Mouse (Mus musculus) CD4-positive, CD25-positive, alpha-beta regulatory T cell, adult 2 months (primary cell): ENCODE measurements at regions not wholly inside any gene's neighbourhood (a gene's known extent, or its start where the extent isn't known, plus 50 kb on each side); places are given as distances from the start of the nearest gene placed in this dataset.
A peak's percentile ranks its signal among the peaks of the same experiment; 100 is the strongest.

Source experiments
- DNase-seq: peaks from one replicate; pipeline ENCODE4 v3.0.0-alpha.2; 2012; ENCODE audit warnings: low read depth, low spot score

DNA sequence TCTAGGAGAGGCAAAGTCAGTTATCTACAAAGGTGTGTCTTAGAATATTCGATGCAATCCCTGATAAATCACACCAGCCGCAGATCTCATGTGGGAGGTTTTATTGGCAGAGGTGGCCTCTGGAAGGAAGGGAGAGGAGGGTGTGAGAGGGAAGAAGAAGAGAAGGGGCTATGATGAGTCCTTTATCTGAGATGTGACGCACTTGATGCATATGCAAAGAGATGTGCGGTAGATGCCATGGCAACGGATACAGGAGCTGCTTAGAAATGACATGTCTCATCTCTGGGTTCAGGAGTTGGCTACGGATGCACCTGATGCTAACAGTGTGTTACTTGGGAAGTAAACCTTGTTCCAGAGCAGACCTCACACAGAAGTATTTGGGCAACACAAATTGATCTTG lies 718.6 kb upstream of the Gm21961 start:
- no peak for DNase-seq

DNA sequence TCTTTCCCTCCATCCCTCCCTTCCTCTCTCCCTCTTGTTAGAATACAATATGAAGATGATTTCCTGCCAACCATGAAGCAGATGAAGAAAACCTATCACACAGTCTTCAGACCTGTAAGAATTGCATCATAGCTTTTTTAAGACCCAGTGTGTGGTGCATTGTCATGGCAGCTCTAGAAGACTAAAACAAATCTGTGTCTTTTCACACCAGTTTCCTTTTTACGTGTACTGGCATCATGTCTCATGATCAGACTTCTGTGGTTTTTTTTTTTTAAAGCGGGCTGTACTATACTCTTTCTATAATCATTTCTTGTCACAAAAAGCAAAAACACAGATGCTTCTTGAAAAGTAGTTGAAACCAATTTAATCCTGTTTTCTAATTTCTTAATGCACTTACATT lies 716.6 kb upstream of the Gm21961 start:
- DNase-seq, result peak; percentile 78

DNA sequence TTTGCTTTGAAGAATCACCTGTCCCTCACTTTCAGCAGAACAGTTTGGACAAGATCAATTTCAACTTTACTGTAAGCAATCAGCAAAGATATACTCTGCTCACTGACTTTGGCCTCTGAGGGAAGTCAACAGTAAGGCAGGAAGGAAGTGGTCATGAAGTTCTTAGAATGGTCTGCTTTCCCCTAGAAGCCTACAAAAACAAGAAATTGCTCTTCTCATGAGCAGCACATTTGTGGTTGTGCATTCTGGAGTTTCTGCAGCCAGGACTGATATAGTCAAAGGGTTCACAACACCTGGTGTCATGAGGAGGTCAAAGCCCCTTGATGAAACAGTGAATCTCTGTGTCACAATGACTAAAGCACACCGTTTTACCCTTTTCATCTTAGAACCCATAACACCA lies 712.4 kb upstream of the Gm21961 start:
- DNase-seq, result peak; percentile 75

DNA sequence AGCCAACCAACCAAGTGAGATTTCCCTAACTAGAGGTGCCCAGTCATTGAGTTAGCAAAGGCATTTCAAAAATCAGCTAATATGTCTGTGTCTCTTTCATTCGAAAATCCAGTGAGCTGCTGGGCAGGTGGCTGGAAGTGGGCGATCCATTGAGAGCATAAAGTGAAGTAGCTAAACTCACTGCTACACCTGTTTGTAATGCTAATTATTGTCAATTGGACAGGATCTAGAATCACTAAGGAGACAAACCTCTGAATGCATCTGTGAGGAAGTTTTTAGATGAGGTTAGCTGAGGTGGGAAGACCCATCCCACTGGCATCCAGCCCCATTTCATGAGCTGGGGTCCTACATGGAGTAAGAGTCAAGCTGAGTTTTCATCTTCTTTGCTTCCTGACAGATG lies 711.6 kb upstream of the Gm21961 start:
- DNase-seq, result no peak

DNA sequence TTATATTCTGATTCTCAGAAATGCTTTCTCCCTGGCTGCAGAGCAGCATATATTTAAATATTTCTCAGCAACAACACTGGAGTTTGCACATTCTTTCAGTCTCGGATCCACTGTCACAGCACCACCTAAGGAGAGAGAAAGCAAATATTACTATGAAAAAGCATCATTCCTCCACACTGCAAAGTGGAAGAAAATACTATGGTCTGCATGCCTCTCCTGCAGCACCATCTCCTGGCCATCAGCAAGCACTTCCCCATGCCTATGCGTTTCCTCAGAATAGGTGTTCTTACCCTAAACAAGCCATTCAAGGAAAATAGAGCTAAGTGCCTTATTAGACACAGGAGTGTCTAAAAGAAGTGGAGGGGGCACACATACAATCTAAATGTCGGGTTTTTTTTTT lies 688.9 kb upstream of the Gm21961 start:
- peak; percentile 70 for DNase-seq

DNA sequence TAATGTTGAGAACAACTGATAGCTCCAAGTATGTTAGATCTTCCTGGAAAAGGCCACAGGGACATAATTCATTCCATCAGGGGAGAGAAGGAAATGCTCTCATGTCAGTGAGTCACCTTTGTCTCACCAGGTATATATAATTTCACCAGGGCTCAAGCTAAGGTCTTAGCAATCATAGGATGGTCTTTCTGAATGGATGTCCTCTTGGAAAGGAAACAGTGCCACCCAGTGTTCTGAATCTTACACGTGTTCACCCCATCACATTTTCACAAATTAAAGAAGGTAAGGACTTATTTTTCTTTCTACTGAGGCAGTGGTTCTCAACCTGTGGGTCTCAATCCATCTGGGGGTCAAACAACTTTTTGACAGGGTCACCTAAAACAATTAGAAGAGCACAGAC lies 686.8 kb upstream of the Gm21961 start:
- peak; percentile 42 for DNase-seq

DNA sequence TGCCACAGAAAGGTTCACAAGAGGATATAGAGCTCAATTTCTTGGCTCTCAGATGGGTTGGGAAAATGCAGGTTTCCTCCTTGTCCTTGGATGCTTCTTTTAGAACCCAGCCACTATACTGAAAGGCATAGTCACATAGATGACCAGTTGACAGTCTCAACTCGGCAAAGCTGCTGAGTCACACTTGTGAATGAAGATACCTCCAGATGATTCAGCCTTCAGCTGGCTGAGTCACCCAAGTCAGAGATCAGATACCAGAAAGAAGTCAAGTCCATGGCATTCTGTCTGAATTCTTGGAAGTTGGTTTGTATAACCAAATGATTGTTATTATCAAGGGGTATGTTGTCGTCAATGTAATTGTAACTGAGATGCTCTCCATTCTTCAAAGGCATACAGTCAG lies 683.9 kb upstream of the Gm21961 start:
- no peak for DNase-seq
